Mouse (Mus musculus): Measurements from ENCODE around the gene Pik3cd.

Gene Pik3cd

GRCm38 (mm10) chr4:149689822-149690700 lies 12.3 kb downstream of the Pik3cd start:
- no peak for DNase-seq (ENCODE audit: low spot score in 2 of 2)

GRCm38 (mm10) chr4:149688861-149689260 lies 13.5 kb downstream of the Pik3cd start:
- DNase-seq (ENCODE audit: low spot score in 2 of 2): no peak

- DNase-seq (ENCODE audit: low spot score in 2 of 2): no peak
Observed at GRCm38 (mm10) chr4:149684841-149685623, 17.3 kb downstream of the Pik3cd start.

GRCm38 (mm10) chr4:149683875-149684274 lies 18.5 kb downstream of the Pik3cd start:
- DNase-seq (ENCODE audit: low spot score in 2 of 2): no peak

- DNase-seq (ENCODE audit: low spot score in 2 of 2): no peak
Observed at GRCm38 (mm10) chr4:149679056-149679770, 23.2 kb downstream of the Pik3cd start.

GRCm38 (mm10) chr4:149678006-149678405 lies 24.4 kb downstream of the Pik3cd start:
- no peak for DNase-seq (ENCODE audit: low spot score in 2 of 2)

GRCm38 (mm10) chr4:149675378-149676261 lies 26.8 kb downstream of the Pik3cd start:
- peak; percentile 70 to 80 for DNase-seq (ENCODE audit: low spot score in 2 of 2)

- no peak for DNase-seq (ENCODE audit: low spot score in 2 of 2)
Observed at GRCm38 (mm10) chr4:149674814-149675377, 27.5 kb downstream of the Pik3cd start.

GRCm38 (mm10) chr4:149672747-149673146 lies 29.6 kb downstream of the Pik3cd start:
- DNase-seq (ENCODE audit: low spot score in 2 of 2): no peak

GRCm38 (mm10) chr4:149671175-149671574 lies 31.2 kb downstream of the Pik3cd start:
- no peak for DNase-seq (ENCODE audit: low spot score in 2 of 2)

GRCm38 (mm10) chr4:149665692-149666090 lies 36.7 kb downstream of the Pik3cd start:
- no peak for DNase-seq (ENCODE audit: low spot score in 2 of 2)

- DNase-seq (ENCODE audit: low spot score in 2 of 2): no peak
Observed at GRCm38 (mm10) chr4:149665016-149665691, 37.2 kb downstream of the Pik3cd start.

GRCm38 (mm10) chr4:149663849-149664503 lies 38.4 kb downstream of the Pik3cd start:
- no peak for DNase-seq (ENCODE audit: low spot score in 2 of 2)

- no peak for DNase-seq (ENCODE audit: low spot score in 2 of 2)
Observed at GRCm38 (mm10) chr4:149661967-149662589, 40.3 kb downstream of the Pik3cd start.

GRCm38 (mm10) chr4:149660598-149660997 lies 41.8 kb downstream of the Pik3cd start:
- no peak for DNase-seq (ENCODE audit: low spot score in 2 of 2)

GRCm38 (mm10) chr4:149659495-149660116 lies 42.8 kb downstream of the Pik3cd start:
- no peak for DNase-seq (ENCODE audit: low spot score in 2 of 2)

GRCm38 (mm10) chr4:149657858-149658416 lies 44.4 kb downstream of the Pik3cd start:
- DNase-seq (ENCODE audit: low spot score in 2 of 2): no peak

GRCm38 (mm10) chr4:149654232-149654631 lies 48.1 kb downstream of the Pik3cd start:
- no peak for DNase-seq (ENCODE audit: low spot score in 2 of 2)
